Mouse (Mus musculus): ENCODE data around the gene Cfap57. TPM values are rescaled to one million over a fixed set of nuclear protein-coding genes. Genes with fewer than 3 reads are reported as not detected.

Gene Cfap57
- polyA plus RNA-seq, 1 experiment: not detected

- Histone ChIP-seq H3K36me3 (ENCODE audit: control insufficient read depth, insufficient read depth) (no peaks in the 10 kb centered on the region), H3K27me3 (ENCODE audit: control insufficient read depth, insufficient read depth, insufficient read length) (peaks cover 49% of the 10 kb centered on the region), H3K79me2 (ENCODE audit: control insufficient read depth, insufficient read depth) (no peaks in the 10 kb centered on the region), H3K79me3 (ENCODE audit: low read depth) (no peaks in the 10 kb centered on the region), H3K4me3 (ENCODE audit: insufficient read depth, poor library complexity, severe bottlenecking) (no peak overlapping the region), H3ac (ENCODE audit: control insufficient read depth, insufficient read length, low read depth) (no peak overlapping the region)
- TF ChIP-seq CEBPB (IDR thresholded peaks at IDR 0.05; ENCODE audit: low read depth): no peak
These were observed 30.8 kb downstream of the Cfap57 start for GRCm38 (mm10) chr4:118589733-118590130.

- Histone ChIP-seq H3K4me3 (ENCODE audit: insufficient read depth, poor library complexity, severe bottlenecking) (no peak overlapping the region), H3K36me3 (ENCODE audit: control insufficient read depth, insufficient read depth) (no peaks in the 10 kb centered on the region), H3K27me3 (ENCODE audit: control insufficient read depth, insufficient read depth, insufficient read length) (peaks cover 50% of the 10 kb centered on the region), H3K79me2 (ENCODE audit: control insufficient read depth, insufficient read depth) (no peaks in the 10 kb centered on the region), H3ac (ENCODE audit: control insufficient read depth, insufficient read length, low read depth) (no peak overlapping the region), H3K79me3 (ENCODE audit: low read depth) (no peaks in the 10 kb centered on the region)
- TF ChIP-seq USF1 (IDR thresholded peaks at IDR 0.05; ENCODE audit: low read depth): no peak
- TF ChIP-seq MYOG (IDR thresholded peaks at IDR 0.05; ENCODE audit: control insufficient read depth, extremely low read depth, insufficient read length): no peak
- TF ChIP-seq MAX (IDR thresholded peaks at IDR 0.05): no peak
- no peak for TF ChIP-seq FOSL1 (IDR thresholded peaks at IDR 0.05; ENCODE audit: insufficient read depth, low read length, poor library complexity, severe bottlenecking)
- no peak for TF ChIP-seq CEBPB (IDR thresholded peaks at IDR 0.05; ENCODE audit: low read depth)
- TF ChIP-seq CTCF (IDR thresholded peaks at IDR 0.05; ENCODE audit: control insufficient read depth, insufficient read depth, insufficient read length): no peak
- no peak for TF ChIP-seq MYOD1 (IDR thresholded peaks at IDR 0.05; ENCODE audit: control insufficient read depth, insufficient read length, low read depth)
These were observed 31.4 kb downstream of the Cfap57 start for GRCm38 (mm10) chr4:118589053-118589732.

- Histone ChIP-seq H3ac (ENCODE audit: control insufficient read depth, insufficient read length, low read depth) (no peak overlapping the region), H3K27me3 (ENCODE audit: control insufficient read depth, insufficient read depth, insufficient read length) (peaks cover 75% of the 10 kb centered on the region), H3K79me3 (ENCODE audit: low read depth) (no peaks in the 10 kb centered on the region), H3K79me2 (ENCODE audit: control insufficient read depth, insufficient read depth) (no peaks in the 10 kb centered on the region), H3K36me3 (ENCODE audit: control insufficient read depth, insufficient read depth) (no peaks in the 10 kb centered on the region), H3K4me3 (ENCODE audit: insufficient read depth, poor library complexity, severe bottlenecking) (no peak overlapping the region)
- TF ChIP-seq CEBPB (IDR thresholded peaks at IDR 0.05; ENCODE audit: low read depth) (no peak), MYOD1 (IDR thresholded peaks at IDR 0.05; ENCODE audit: control insufficient read depth, insufficient read length, low read depth) (no peak), MYOG (IDR thresholded peaks at IDR 0.05; ENCODE audit: control insufficient read depth, extremely low read depth, insufficient read length) (no peak), CTCF (IDR thresholded peaks at IDR 0.05; ENCODE audit: control insufficient read depth, insufficient read depth, insufficient read length) (no peak), FOSL1 (IDR thresholded peaks at IDR 0.05; ENCODE audit: insufficient read depth, low read length, poor library complexity, severe bottlenecking) (no peak), MAX (IDR thresholded peaks at IDR 0.05) (no peak), USF1 (IDR thresholded peaks at IDR 0.05; ENCODE audit: low read depth) (no peak)
These were observed 37.9 kb downstream of the Cfap57 start for GRCm38 (mm10) chr4:118582629-118583028.

DNA sequence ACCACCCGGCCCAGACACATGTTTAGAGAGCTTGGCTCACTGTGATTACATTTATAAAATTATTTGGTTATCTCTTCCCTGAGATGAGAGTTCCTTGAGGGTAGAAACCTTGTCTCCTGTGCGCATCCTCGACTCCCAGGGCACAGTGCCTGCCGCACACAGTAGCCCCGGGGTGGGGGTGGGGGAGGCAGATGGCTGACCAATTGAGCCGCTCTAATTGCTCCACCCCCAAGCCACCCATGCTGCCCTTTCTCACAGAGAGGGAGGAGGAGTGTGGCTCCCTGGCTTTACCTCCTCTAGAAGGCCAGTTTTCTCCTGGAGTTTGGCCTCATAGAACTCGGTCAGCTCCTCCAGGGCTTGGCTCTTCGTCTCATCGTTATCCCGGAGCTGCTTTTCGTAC lies 39.1 kb downstream of the Cfap57 start:
- peaks cover 76% of the 10 kb centered on the region for H3K27me3 ChIP-seq (ENCODE audit: control insufficient read depth, insufficient read depth, insufficient read length)
- H3K79me3 ChIP-seq (ENCODE audit: low read depth): no peaks in the 10 kb centered on the region
- TF ChIP-seq USF1 (IDR thresholded peaks at IDR 0.05; ENCODE audit: low read depth): no peak
- TF ChIP-seq CEBPB (IDR thresholded peaks at IDR 0.05; ENCODE audit: low read depth): no peak
- no peak for TF ChIP-seq CTCF (IDR thresholded peaks at IDR 0.05; ENCODE audit: control insufficient read depth, insufficient read depth, insufficient read length)
- no peak for TF ChIP-seq FOSL1 (IDR thresholded peaks at IDR 0.05; ENCODE audit: insufficient read depth, low read length, poor library complexity, severe bottlenecking)
- TF ChIP-seq MAX (IDR thresholded peaks at IDR 0.05): no peak
- TF ChIP-seq MYOG (IDR thresholded peaks at IDR 0.05; ENCODE audit: control insufficient read depth, extremely low read depth, insufficient read length): no peak
- no peak for TF ChIP-seq MYOD1 (IDR thresholded peaks at IDR 0.05; ENCODE audit: control insufficient read depth, insufficient read length, low read depth)
- no peak overlapping the region for H3K4me3 ChIP-seq (ENCODE audit: insufficient read depth, poor library complexity, severe bottlenecking)
- no peak overlapping the region for H3ac ChIP-seq (ENCODE audit: control insufficient read depth, insufficient read length, low read depth)
- no peaks in the 10 kb centered on the region for H3K36me3 ChIP-seq (ENCODE audit: control insufficient read depth, insufficient read depth)
- no peaks in the 10 kb centered on the region for H3K79me2 ChIP-seq (ENCODE audit: control insufficient read depth, insufficient read depth)

GRCm38 (mm10) chr4:118579313-118579712 lies 41.3 kb downstream of the Cfap57 start:
- Histone ChIP-seq H3ac (ENCODE audit: control insufficient read depth, insufficient read length, low read depth) (no peak overlapping the region), H3K36me3 (ENCODE audit: control insufficient read depth, insufficient read depth) (no peaks in the 10 kb centered on the region), H3K4me3 (ENCODE audit: insufficient read depth, poor library complexity, severe bottlenecking) (no peak overlapping the region), H3K27me3 (ENCODE audit: control insufficient read depth, insufficient read depth, insufficient read length) (peaks cover 66% of the 10 kb centered on the region), H3K79me3 (ENCODE audit: low read depth) (no peaks in the 10 kb centered on the region), H3K79me2 (ENCODE audit: control insufficient read depth, insufficient read depth) (no peaks in the 10 kb centered on the region)
- TF ChIP-seq MAX (IDR thresholded peaks at IDR 0.05) (no peak), CEBPB (IDR thresholded peaks at IDR 0.05; ENCODE audit: low read depth) (no peak), MYOG (IDR thresholded peaks at IDR 0.05; ENCODE audit: control insufficient read depth, extremely low read depth, insufficient read length) (no peak), CTCF (IDR thresholded peaks at IDR 0.05; ENCODE audit: control insufficient read depth, insufficient read depth, insufficient read length) (peak; percentile 16)

DNA sequence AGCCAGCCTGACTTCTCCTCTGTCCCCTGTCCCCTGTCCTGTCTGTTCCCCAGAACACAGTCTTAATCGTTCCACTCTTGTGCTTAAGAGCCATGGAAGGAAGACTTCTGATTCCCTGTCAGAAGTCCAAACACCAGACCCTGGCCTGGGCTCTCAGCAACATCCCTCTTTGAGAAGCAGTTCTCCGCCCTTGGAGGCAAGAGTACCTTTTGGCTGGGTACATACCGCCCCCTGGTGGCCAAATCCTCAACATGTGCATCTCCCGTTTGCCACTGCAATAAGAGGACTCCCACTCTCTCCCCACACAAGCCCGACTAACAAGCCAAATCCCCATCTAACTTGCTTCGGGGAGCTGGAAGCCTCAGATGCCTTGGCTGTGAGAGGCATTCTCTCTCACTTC lies 44.5 kb downstream of the Cfap57 start:
- H3K27me3 ChIP-seq (ENCODE audit: control insufficient read depth, insufficient read depth, insufficient read length): peaks cover 79% of the 10 kb centered on the region
- no peak overlapping the region for H3ac ChIP-seq (ENCODE audit: control insufficient read depth, insufficient read length, low read depth)
- H3K79me3 ChIP-seq (ENCODE audit: low read depth): no peaks in the 10 kb centered on the region
- no peaks in the 10 kb centered on the region for H3K79me2 ChIP-seq (ENCODE audit: control insufficient read depth, insufficient read depth)
- H3K4me3 ChIP-seq (ENCODE audit: insufficient read depth, poor library complexity, severe bottlenecking): no peak overlapping the region
- no peaks in the 10 kb centered on the region for H3K36me3 ChIP-seq (ENCODE audit: control insufficient read depth, insufficient read depth)
- TF ChIP-seq FOSL1 (IDR thresholded peaks at IDR 0.05; ENCODE audit: insufficient read depth, low read length, poor library complexity, severe bottlenecking): no peak
- peak; percentile 65 for TF ChIP-seq CTCF (IDR thresholded peaks at IDR 0.05; ENCODE audit: control insufficient read depth, insufficient read depth, insufficient read length)
